Mouse (Mus musculus) heart, embryonic 11.5 days (tissue): ENCODE data around the gene Fam72a. TPM values are rescaled to one million over a fixed set of nuclear protein-coding genes. Genes with fewer than 3 reads are reported as not detected.
"Not testable (repeated sequence)": the region's sequence is repeated elsewhere in the genome, so short reads cannot be mapped to it uniquely, and the experiment has no call there.

Experiments
- ATAC-seq: fragments of 200-750 bp; cut with Nextera tagmentation; replicated peaks from 2 replicates; pipeline ENCODE4 v1.8.0; 2017; ENCODE audit warnings: moderate library complexity; ENCODE audit not compliant: insufficient number of reproducible peaks, low FRiP score, low TSS enrichment
- H3K27ac ChIP-seq: fragments of 300-500 bp; sonication (generic); 2 replicates; pipeline ENCODE4 v1.5.1; 2014; ENCODE audit warnings: mild to moderate bottlenecking, low read depth, low read length
- H3K27me3 ChIP-seq: fragments of 300-500 bp; sonication (generic); 2 replicates; pipeline ENCODE4 v1.6.1; 2014; ENCODE audit warnings: mild to moderate bottlenecking, low read length, mixed read lengths; ENCODE audit not compliant: control insufficient read depth, insufficient read depth
- H3K36me3 ChIP-seq: fragments of 300-500 bp; sonication (generic); 2 replicates; pipeline ENCODE4 v1.6.1; 2014; ENCODE audit warnings: mild to moderate bottlenecking, low read length, moderate library complexity, mixed read lengths; ENCODE audit not compliant: control insufficient read depth, insufficient read depth
- H3K4me1 ChIP-seq: fragments of 300-500 bp; sonication (generic); 2 replicates; pipeline ENCODE4 v1.6.1; 2014; ENCODE audit warnings: low read length; ENCODE audit not compliant: control insufficient read depth, insufficient read depth
- H3K4me2 ChIP-seq: fragments of 300-500 bp; sonication (generic); 2 replicates; pipeline ENCODE4 v1.6.1; 2014; ENCODE audit warnings: mild to moderate bottlenecking, moderate library complexity
- H3K4me3 ChIP-seq: fragments of 300-500 bp; sonication (generic); 2 replicates; pipeline ENCODE4 v1.5.1; 2014; ENCODE audit warnings: low read depth, low read length
- H3K9ac ChIP-seq: fragments of 300-500 bp; sonication (generic); 2 replicates; pipeline ENCODE4 v1.6.1; 2014; ENCODE audit warnings: mild to moderate bottlenecking, low read depth, low read length, moderate library complexity
- H3K9me3 ChIP-seq: fragments of 300-500 bp; sonication (generic); replicated peaks from 2 replicates; pipeline ENCODE4 v1.6.1; 2016; ENCODE audit warnings: low read length; ENCODE audit not compliant: control insufficient read depth
- WGBS: fragments of 180-500 bp; shearing (Covaris S2); extraction: QIAGEN DNeasy Blood & Tissue Kit; methylation state at CpG from one replicate; pipeline ENCODE4 v1.1.7; 2014; ENCODE audit not compliant: insufficient replicate concordance; 5-methylcytosine and 5-hydroxymethylcytosine counted together
- polyA plus RNA-seq: library from polyadenylated mRNA; unstranded; fragments of >200 nt; fragmentation: Nextera tagmentation; extraction: Ambion mirVana; gene quantifications from 2 replicates; pipeline ENCODE4 v1.2.1, GENCODE M21; 2014

Fam72a gene
- polyA plus RNA-seq, 1 experiment from 2014 or later, result 3.2 TPM

GRCm38 (mm10) chr1:131560500-131560899, 32.8 kb downstream of the Fam72a start:
- H3K9me3 ChIP-seq, result no peaks in the 10 kb centered on the region
- H3K4me3 ChIP-seq, result no peak overlapping the region
- no peak overlapping the region for H3K4me2 ChIP-seq
- no peaks in the 10 kb centered on the region for H3K27me3 ChIP-seq
- no peak overlapping the region for H3K27ac ChIP-seq
- ATAC-seq, result no peak
- H3K36me3 ChIP-seq, result no peaks in the 10 kb centered on the region
- no peaks in the 10 kb centered on the region; the same call in 1 of the 2 replicates for H3K4me1 ChIP-seq
- H3K9ac ChIP-seq, result no peak overlapping the region

GRCm38 (mm10) chr1:131562081-131562480, 34.4 kb downstream of the Fam72a start:
- Histone ChIP-seq H3K27me3 (no peaks in the 10 kb centered on the region), H3K4me3 (no peak overlapping the region), H3K4me1 (no peaks in the 10 kb centered on the region; the same call in 1 of the 2 replicates), H3K27ac (no peak overlapping the region), H3K36me3 (no peaks in the 10 kb centered on the region), H3K9ac (no peak overlapping the region), H3K9me3 (no peaks in the 10 kb centered on the region), H3K4me2 (no peak overlapping the region)
- ATAC-seq, result no peak
- 86% methylated on average over 2 of the region's 2 CpGs for WGBS

- H3K27ac ChIP-seq, H3K27me3 ChIP-seq, H3K4me1 ChIP-seq, ATAC-seq, H3K36me3 ChIP-seq, H3K4me3 ChIP-seq, H3K9me3 ChIP-seq, H3K9ac ChIP-seq, H3K4me2 ChIP-seq: not testable (repeated sequence)
- 33% methylated on average over 11 of the region's 11 CpGs for WGBS
Observed at GRCm38 (mm10) chr1:131566056-131566455, 38.4 kb downstream of the Fam72a start.

- no peak overlapping the region for H3K4me2 ChIP-seq
- H3K36me3 ChIP-seq, result no peaks in the 10 kb centered on the region
- H3K9me3 ChIP-seq, result no peaks in the 10 kb centered on the region
- no peak overlapping the region for H3K9ac ChIP-seq
- no peak overlapping the region for H3K4me3 ChIP-seq
- H3K27me3 ChIP-seq, result no peaks in the 10 kb centered on the region
- ATAC-seq, result no peak
- no peaks in the 10 kb centered on the region for H3K4me1 ChIP-seq
- H3K27ac ChIP-seq, result no peak overlapping the region
- 62% methylated on average over 6 of the region's 6 CpGs for WGBS
Observed at GRCm38 (mm10) chr1:131569721-131570120, 42.0 kb downstream of the Fam72a start.

- no peak for ATAC-seq
- 80% methylated on average over 4 of the region's 4 CpGs for WGBS
- no peak overlapping the region for H3K4me3 ChIP-seq
- H3K9ac ChIP-seq, result no peak overlapping the region
- H3K4me1 ChIP-seq, result no peaks in the 10 kb centered on the region
- no peaks in the 10 kb centered on the region for H3K36me3 ChIP-seq
- no peaks in the 10 kb centered on the region for H3K9me3 ChIP-seq
- no peaks in the 10 kb centered on the region for H3K27me3 ChIP-seq
- no peak overlapping the region for H3K27ac ChIP-seq
- H3K4me2 ChIP-seq, result no peak overlapping the region
Observed at GRCm38 (mm10) chr1:131570391-131570790, 42.7 kb downstream of the Fam72a start.

GRCm38 (mm10) chr1:131573721-131574120, 46.0 kb downstream of the Fam72a start:
- no peak overlapping the region for H3K4me2 ChIP-seq
- H3K4me1 ChIP-seq, result no peaks in the 10 kb centered on the region
- 90% methylated on average over 14 of the region's 14 CpGs for WGBS
- no peak overlapping the region for H3K4me3 ChIP-seq
- no peak overlapping the region for H3K27ac ChIP-seq
- no peaks in the 10 kb centered on the region for H3K36me3 ChIP-seq
- H3K27me3 ChIP-seq, result no peaks in the 10 kb centered on the region
- ATAC-seq, result no peak; the same call in 1 of the 2 replicates
- no peak overlapping the region for H3K9ac ChIP-seq
- H3K9me3 ChIP-seq, result no peaks in the 10 kb centered on the region

GRCm38 (mm10) chr1:131578943-131579680, 51.4 kb downstream of the Fam72a start:
- H3K9ac ChIP-seq, result no peak overlapping the region
- H3K9me3 ChIP-seq, result no peaks in the 10 kb centered on the region
- H3K4me2 ChIP-seq, result no peak overlapping the region
- no peak overlapping the region for H3K4me3 ChIP-seq
- WGBS, result 75% methylated on average over 17 of the region's 17 CpGs
- no peak for ATAC-seq
- H3K36me3 ChIP-seq, result no peaks in the 10 kb centered on the region
- H3K4me1 ChIP-seq, result peaks cover 3% of the 10 kb centered on the region
- no peak overlapping the region for H3K27ac ChIP-seq
- H3K27me3 ChIP-seq, result no peaks in the 10 kb centered on the region

- Histone ChIP-seq H3K4me2 (peak overlapping the region; percentile 14; the same call in 1 of the 2 replicates), H3K36me3 (no peaks in the 10 kb centered on the region), H3K27me3 (no peaks in the 10 kb centered on the region), H3K27ac (no peak overlapping the region), H3K9me3 (no peaks in the 10 kb centered on the region), H3K9ac (no peak overlapping the region), H3K4me1 (peaks cover 3% of the 10 kb centered on the region), H3K4me3 (no peak overlapping the region)
- ATAC-seq, result no peak
- WGBS, result 50% methylated on average over 4 of the region's 4 CpGs
Observed at GRCm38 (mm10) chr1:131580389-131580788, 52.7 kb downstream of the Fam72a start.

GRCm38 (mm10) chr1:131583598-131583997, 55.9 kb downstream of the Fam72a start:
- H3K4me3 ChIP-seq, result no peak overlapping the region
- ATAC-seq, result no peak
- no peak overlapping the region for H3K4me2 ChIP-seq
- H3K36me3 ChIP-seq, result no peaks in the 10 kb centered on the region
- H3K27me3 ChIP-seq, result no peaks in the 10 kb centered on the region
- H3K9ac ChIP-seq, result no peak overlapping the region
- H3K4me1 ChIP-seq, result peaks cover 11% of the 10 kb centered on the region
- 79% methylated on average over 3 of the region's 3 CpGs for WGBS
- H3K9me3 ChIP-seq, result no peaks in the 10 kb centered on the region
- H3K27ac ChIP-seq, result no peak overlapping the region
